Mouse (Mus musculus): ENCODE results near the gene Tmsb15b2. TPM values are rescaled to one million over a fixed set of nuclear protein-coding genes. Genes with fewer than 3 reads are reported as not detected.

Gene Tmsb15b2
- polyA plus RNA-seq, 1 experiment from 2014 or later = 66.3 TPM

DNA sequence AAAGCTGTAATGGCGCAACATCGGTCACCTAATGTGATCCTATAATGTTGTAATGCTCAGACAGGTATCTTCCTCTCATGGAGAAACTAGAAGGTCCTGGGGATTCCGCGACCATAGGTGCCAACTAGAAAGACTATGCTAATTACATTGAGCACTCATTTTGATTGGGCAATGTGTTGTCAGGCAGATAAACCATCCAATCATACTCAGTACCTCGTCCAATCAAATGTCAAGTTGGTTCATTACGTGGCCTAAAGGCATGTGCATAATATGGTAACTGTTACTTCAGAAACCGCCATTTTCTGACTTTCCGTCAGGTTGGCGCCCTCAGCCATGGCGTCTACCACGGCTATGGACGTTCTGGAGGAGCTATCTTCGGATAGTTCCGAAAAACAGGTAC lies 48.3 kb downstream of the Tmsb15b2 start, which contains the start of gene H2bfm:
TSS of gene H2bfm (plus strand) at position 295 of the 400 bp plus-strand sequence.
- no peak for ATAC-seq (replicated peaks; ENCODE audit: low FRiP score, low TSS enrichment, low read depth)
- DNase-seq (ENCODE audit: low spot score) = no peak
- WGBS = 92% methylated on average over 14 of the region's 14 CpGs
- H3K4me3 ChIP-seq (ENCODE audit: low read depth, low read length) = no peak within 1 kb of the TSS
- no peaks in the 10 kb centered on the region for H3K9me3 ChIP-seq (ENCODE audit: control insufficient read depth, low read length)
- no peak within 1 kb of the TSS for H3K27ac ChIP-seq (ENCODE audit: low read depth)
- H3K4me1 ChIP-seq (replicated peaks; ENCODE audit: control insufficient read depth, insufficient read depth, low read length) = no peaks in the 10 kb centered on the region
- H3K27me3 ChIP-seq (replicated peaks; ENCODE audit: control insufficient read depth, insufficient read depth, low read length) = no peaks in the 10 kb centered on the region
- no peak within 1 kb of the TSS for H3K9ac ChIP-seq (ENCODE audit: low read length)
- H3K36me3 ChIP-seq (ENCODE audit: control insufficient read depth, insufficient read depth, low read length) = no peaks in the 10 kb centered on the region
- no peak within 1 kb of the TSS for H3K4me2 ChIP-seq (ENCODE audit: low read length)

DNA sequence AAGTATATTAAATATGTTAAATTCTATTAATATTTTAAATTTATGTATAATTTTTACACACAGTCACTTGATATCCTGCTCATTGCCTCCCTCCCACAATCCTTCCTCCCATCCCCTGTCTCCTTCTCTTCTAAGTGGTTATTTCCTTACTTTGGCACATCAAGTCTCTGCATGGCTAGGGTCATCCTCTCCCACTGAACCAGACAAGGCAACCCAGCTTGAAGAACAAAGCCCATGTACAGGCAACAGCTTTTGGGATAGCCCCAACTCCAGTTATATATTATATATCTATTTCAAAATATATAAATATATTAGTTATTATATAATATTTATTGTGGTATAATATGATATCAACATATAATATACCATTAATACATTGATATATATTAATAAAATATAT lies 49.4 kb downstream of the Tmsb15b2 start:
- DNase-seq (ENCODE audit: low spot score) (no peak), ATAC-seq (replicated peaks; ENCODE audit: low FRiP score, low TSS enrichment, low read depth) (no peak)
- Histone ChIP-seq H3K36me3 (ENCODE audit: control insufficient read depth, insufficient read depth, low read length) (no peaks in the 10 kb centered on the region), H3K27me3 (replicated peaks; ENCODE audit: control insufficient read depth, insufficient read depth, low read length) (no peaks in the 10 kb centered on the region), H3K4me2 (ENCODE audit: low read length) (no peak overlapping the region), H3K9ac (ENCODE audit: low read length) (no peak overlapping the region), H3K27ac (ENCODE audit: low read depth) (no peak overlapping the region), H3K4me1 (replicated peaks; ENCODE audit: control insufficient read depth, insufficient read depth, low read length) (no peaks in the 10 kb centered on the region), H3K4me3 (ENCODE audit: low read depth, low read length) (no peak overlapping the region), H3K9me3 (ENCODE audit: control insufficient read depth, low read length) (no peaks in the 10 kb centered on the region)

Other genes with a start within 250 kb of the Tmsb15b2 start
- 471 and 491 TPM in 2 replicates for gene Morf4l2, start 231.8 kb downstream of the Tmsb15b2 start, polyA plus RNA-seq (2014; fragmentation: Nextera tagmentation; extraction: Ambion mirVana)
- gene Glra4, start 195.4 kb downstream of the Tmsb15b2 start, polyA plus RNA-seq (2014; fragmentation: Nextera tagmentation; extraction: Ambion mirVana) = 0.11 and 0.12 TPM in 2 replicates
- gene Plp1, start 152.8 kb downstream of the Tmsb15b2 start, polyA plus RNA-seq (2014; fragmentation: Nextera tagmentation; extraction: Ambion mirVana) = 6.2 and 6.9 TPM in 2 replicates
- gene Rab9b, start 106.7 kb downstream of the Tmsb15b2 start, polyA plus RNA-seq (2014; fragmentation: Nextera tagmentation; extraction: Ambion mirVana) = 0.53 and 0.77 TPM in 2 replicates
- gene H2bfm, start 48.2 kb downstream of the Tmsb15b2 start, polyA plus RNA-seq (2014; fragmentation: Nextera tagmentation; extraction: Ambion mirVana) = not detected in 2 replicates
- 5.1 TPM in 2 replicates for gene Tmsb15l, start 1.4 kb upstream of the Tmsb15b2 start, polyA plus RNA-seq (2014; fragmentation: Nextera tagmentation; extraction: Ambion mirVana)
- gene Tmsb15b1, start 1.4 kb upstream of the Tmsb15b2 start, polyA plus RNA-seq (2014; fragmentation: Nextera tagmentation; extraction: Ambion mirVana) = 30.3 and 31.9 TPM in 2 replicates
- 20.0 and 23.2 TPM in 2 replicates for gene Zcchc18, start 17.7 kb upstream of the Tmsb15b2 start, polyA plus RNA-seq (2014; fragmentation: Nextera tagmentation; extraction: Ambion mirVana)
- 9.3 and 10.7 TPM in 2 replicates for gene Slc25a53, start 62.8 kb upstream of the Tmsb15b2 start, polyA plus RNA-seq (2014; fragmentation: Nextera tagmentation; extraction: Ambion mirVana)
- 8.7 and 9.0 TPM in 2 replicates for gene Fam199x, start 74.1 kb upstream of the Tmsb15b2 start, polyA plus RNA-seq (2014; fragmentation: Nextera tagmentation; extraction: Ambion mirVana)
- not detected in 2 replicates for gene Esx1, start 146.6 kb upstream of the Tmsb15b2 start, polyA plus RNA-seq (2014; fragmentation: Nextera tagmentation; extraction: Ambion mirVana)